19 mouse cellular contexts compared by ENCODE assay signal in the genomic region with DNA sequence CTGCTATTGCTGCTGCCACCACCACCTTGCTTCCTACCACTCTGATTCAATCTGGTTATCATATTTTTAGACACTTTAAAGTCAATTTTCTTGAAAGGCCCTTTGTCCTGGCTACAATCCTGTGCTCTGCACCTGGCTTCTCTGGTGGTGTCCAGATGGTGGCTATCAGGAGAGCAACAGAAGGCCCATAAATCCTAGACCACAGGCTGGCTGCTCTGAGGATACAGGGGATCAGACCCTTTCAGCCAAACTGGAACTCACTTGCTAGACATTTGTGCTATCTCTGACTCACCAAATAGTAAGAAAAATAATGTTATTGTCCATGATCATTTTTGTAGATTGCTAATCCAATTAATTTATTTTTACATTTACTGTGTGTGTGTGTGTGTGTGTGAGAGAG. TPM values are rescaled to one million over a fixed set of nuclear protein-coding genes. Genes with fewer than 3 reads are reported as not detected.
DNase-seq lines count a peak whose midpoint lies in the region; ATAC-seq and TF ChIP-seq lines count a peak whose summit lies in the region.
"Had no signal": no experiment of that assay in that cellular context is flagged by ENCODE, and none has a peak within 500 bp of the region (broad histone marks: within the 10 kb centered on the region; RNA-seq: fewer than 3 reads in every experiment).

No protein-coding gene starts in this region.

- no peak for TF ChIP-seq POLR2A in myocyte (IDR thresholded peaks at IDR 0.05; ENCODE audit: insufficient read length, low read depth)

- no peaks in the 10 kb centered on the region for H3K36me3 ChIP-seq in myocyte (ENCODE audit: control insufficient read depth, insufficient read depth)
- H3K36me3 ChIP-seq: embryonic facial prominence, embryonic 13.5 days; heart, embryonic 15.5 days; liver, embryonic 15.5 days; neural tube, embryonic 13.5 days had no signal

- no peak overlapping the region for H3K4me2 ChIP-seq in myocyte (ENCODE audit: low read depth)
- H3K4me2 ChIP-seq: embryonic facial prominence, embryonic 13.5 days; forebrain, embryonic 13.5 days; heart, embryonic 15.5 days; liver, embryonic 15.5 days; midbrain, embryonic 11.5 days; neural tube, embryonic 13.5 days had no signal

- no peak overlapping the region for H3ac ChIP-seq in myocyte (ENCODE audit: control insufficient read depth, insufficient read length)

- intact Hi-C loops in left cerebral cortex, postnatal 4 days (cut with DNase I) = no loop called here
- intact Hi-C loops in left cerebral cortex, postnatal 14 days (cut with DNase I) = no loop called here

- peak; percentile 31 for DNase-seq in left cerebral cortex, postnatal 4 days
- no peak for DNase-seq in left cerebral cortex, postnatal 14 days (ENCODE audit: low spot score in 2 of 2)
- DNase-seq in cerebellum, adult 18-20 months = peak; percentile 76 to 82
- DNase-seq in embryo, embryonic 10.5 days (ENCODE audit: low spot score) = peak; percentile 54
- DNase-seq in adrenal gland, postnatal 14 days = no peak
- DNase-seq in kidney, postnatal 25 days = no peak
- DNase-seq: adrenal gland, postnatal 25 days; thymus, adult 2 months had no signal

- no peak for ATAC-seq in CD4-positive, CD25-positive, alpha-beta regulatory T cell, adult 4 months
- ATAC-seq: forebrain, embryonic 13.5 days; intestine, postnatal 0 days had no signal

- no peaks in the 10 kb centered on the region for H3K27me3 ChIP-seq in myocyte (ENCODE audit: control insufficient read depth, insufficient read depth, insufficient read length)
- H3K27me3 ChIP-seq: embryonic facial prominence, embryonic 13.5 days; forebrain, embryonic 13.5 days; heart, embryonic 15.5 days; liver, embryonic 15.5 days; neural tube, embryonic 13.5 days had no signal

- H3K79me2 ChIP-seq in myocyte (ENCODE audit: control insufficient read depth, insufficient read depth) = no peaks in the 10 kb centered on the region

- no peak overlapping the region for H3K4me3 ChIP-seq in myocyte
- H3K4me3 ChIP-seq: embryonic facial prominence, embryonic 13.5 days; forebrain, embryonic 13.5 days; heart, embryonic 15.5 days; liver, embryonic 15.5 days; neural tube, embryonic 13.5 days had no signal

TF ChIP-seq in myocyte, 11 proteins besides CTCF, POLR2A, EP300 and RAD21:
- TF ChIP-seq MYOD1 (IDR thresholded peaks at IDR 0.05; ENCODE audit: control insufficient read depth in 1 of 3, insufficient read length in 2 of 3, low read depth in 2 of 3) (peak; percentile 41 to 87 (median 85)), MYOG (IDR thresholded peaks at IDR 0.05; ENCODE audit: control insufficient read depth in 1 of 3, insufficient read depth in 1 of 3, insufficient read length in 2 of 3, low read depth in 2 of 3) (peak; percentile 41 to 85 (median 83)), CEBPB (IDR thresholded peaks at IDR 0.05; ENCODE audit: insufficient read depth, poor library complexity, severe bottlenecking) (no peak), POLR2AphosphoS2 (IDR thresholded peaks at IDR 0.05; ENCODE audit: insufficient read length, low read depth) (no peak), TCF12 (IDR thresholded peaks at IDR 0.05; ENCODE audit: insufficient read depth, poor library complexity, severe bottlenecking) (peak; percentile 90), TCF3 (IDR thresholded peaks at IDR 0.05; ENCODE audit: insufficient read length, low read depth) (no peak), SRF (IDR thresholded peaks at IDR 0.05; ENCODE audit: control insufficient read depth, insufficient read length, low read depth) (no peak), E2F4 (IDR thresholded peaks at IDR 0.05; ENCODE audit: insufficient read depth) (no peak), MAX (IDR thresholded peaks at IDR 0.05; ENCODE audit: low read depth) (no peak), REST (IDR thresholded peaks at IDR 0.05; ENCODE audit: insufficient read depth, insufficient read length) (no peak), USF1 (IDR thresholded peaks at IDR 0.05; ENCODE audit: low read depth) (no peak)

RNA-seq across cellular contexts. Expression of a gene that starts 1.8 kb away (rescaled TPM):
- total RNA-seq in left cerebral cortex, postnatal 4 days (2021) = not detected
- total RNA-seq in left cerebral cortex, postnatal 14 days (2021) = under 1 TPM; 0.61 to 0.62 TPM
- 0.61 TPM for polyA plus RNA-seq in myocyte (2012; fragmentation: generic; extraction: Trizol)
- polyA plus RNA-seq in CD4-positive, CD25-positive, alpha-beta regulatory T cell, adult 4 months (2017; shearing (Covaris generic)) = 10 to 100 TPM; 21.5 to 26.1 TPM
- 0.44 and 2.0 TPM in 2 replicates for total RNA-seq in adrenal gland, postnatal 14 days (2021)
- total RNA-seq: gastrocnemius, adult 18-20 months had no signal
- polyA plus RNA-seq: C2C12; forebrain, embryonic 13.5 days; heart, embryonic 15.5 days; midbrain, embryonic 11.5 days; neural tube, embryonic 13.5 days had no signal

RNA-seq across cellular contexts. Expression of a gene that starts 13.6 kb away (rescaled TPM):
- 10 to 100 TPM; 73.2 to 80.2 TPM for total RNA-seq in left cerebral cortex, postnatal 4 days (2021)
- total RNA-seq in left cerebral cortex, postnatal 14 days (2021) = 10 to 100 TPM; 51.1 to 60.2 TPM
- 25.1 TPM for polyA plus RNA-seq in myocyte (2012; fragmentation: generic; extraction: Trizol)
- 1 to 10 TPM; 5.4 to 6.1 TPM for polyA plus RNA-seq in CD4-positive, CD25-positive, alpha-beta regulatory T cell, adult 4 months (2017; shearing (Covaris generic))
- total RNA-seq in adrenal gland, postnatal 14 days (2021) = 46.2 and 53.2 TPM in 2 replicates

Comparison
In these comparisons a context has a peak if more than half of its experiments do, and no peak if none do; other contexts are left out.
1. DNase-seq: peak in left cerebral cortex, postnatal 4 days (single experiment), cerebellum, adult 18-20 months (2 of 2) and embryo, embryonic 10.5 days (single experiment); none in left cerebral cortex, postnatal 14 days (0 of 2), adrenal gland, postnatal 14 days (single experiment) and kidney, postnatal 25 days (0 of 2).